Mouse (Mus musculus) kidney, adult 2 months (tissue): ENCODE data around the gene AC109138.7.

Experiments
- CTCF ChIP-seq: fragments of 200-500 bp; conservative IDR thresholded peaks from 2 replicates; pipeline ENCODE4 v1.5.1; 2011; ENCODE audit warnings: low read depth, mild to moderate bottlenecking, control low read depth, low read length, moderate library complexity, mixed read lengths; ENCODE audit not compliant: insufficient read depth, insufficient read length
- POLR2A ChIP-seq: fragments of 200-500 bp; IDR thresholded peaks from one replicate; pipeline ENCODE4 v1.6.1; 2011; ENCODE audit warnings: low read depth, low read length, control low read depth

- TF ChIP-seq CTCF: no peak
- no peak for TF ChIP-seq POLR2A
These were observed 17.6 kb upstream of the AC109138.7 start for GRCm38 (mm10) chr19:4196548-4196947.
